Mouse (Mus musculus) 3134 (cell line): ENCODE results near the gene Psmd7.

Experiments used
- DNase-seq: peaks from one replicate; pipeline ENCODE4 v3.0.0-alpha.2; 2011; ENCODE audit warnings: low spot score; ENCODE audit not compliant: insufficient read length; ENCODE audit errors: extremely low read depth

Psmd7 gene

DNA sequence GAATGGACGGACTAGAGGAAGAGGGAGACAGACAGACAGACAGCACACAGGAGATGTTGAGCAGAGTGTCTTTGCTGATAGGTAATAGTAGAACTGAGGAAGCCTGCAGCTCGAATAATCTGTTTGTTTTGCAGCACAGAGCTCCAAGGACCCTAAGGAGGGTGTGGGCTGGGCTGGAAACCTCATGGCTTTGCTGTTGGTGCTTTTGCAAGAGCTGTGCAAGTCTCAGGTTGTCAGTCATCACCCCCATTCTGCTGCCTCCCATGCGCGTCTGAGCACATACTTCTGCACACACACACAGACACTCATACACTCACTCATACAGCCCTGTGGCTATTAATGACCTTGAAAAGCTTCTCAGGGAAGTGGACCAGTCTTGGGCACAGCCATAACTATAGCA lies 50.8 kb downstream of the Psmd7 start:
- DNase-seq, result no peak
